Mouse (Mus musculus) cerebellum, adult 9-11 months (tissue): ENCODE results near the gene Gpr146.
"Not testable (repeated sequence)": the region's sequence is repeated elsewhere in the genome, so short reads cannot be mapped to it uniquely, and the experiment has no call there.

Source experiments
- DNase-seq: peaks from one replicate; pipeline ENCODE4 v3.0.0; 2022

The Gpr146 gene

DNA sequence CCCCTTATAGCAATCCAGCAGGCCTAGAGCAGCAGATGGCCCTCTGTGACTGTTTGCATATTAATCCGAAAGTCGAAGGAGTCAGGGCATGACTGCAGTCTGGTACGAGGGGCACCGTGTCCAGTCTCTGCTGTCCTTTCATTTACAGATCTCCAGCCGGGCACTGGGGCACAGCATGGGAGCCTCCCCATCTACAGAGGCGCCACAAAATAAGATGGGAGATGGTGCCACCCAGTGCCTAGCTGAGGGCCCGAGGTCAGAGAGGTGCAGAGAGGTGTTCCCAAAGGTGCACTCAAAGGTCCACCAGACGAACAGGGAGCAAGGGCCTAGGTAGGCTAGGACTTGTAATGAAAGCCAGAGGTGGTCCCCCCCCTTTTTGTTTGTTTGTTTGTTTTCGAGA lies 5.7 kb downstream of the Gpr146 start:
- no peak for DNase-seq

DNA sequence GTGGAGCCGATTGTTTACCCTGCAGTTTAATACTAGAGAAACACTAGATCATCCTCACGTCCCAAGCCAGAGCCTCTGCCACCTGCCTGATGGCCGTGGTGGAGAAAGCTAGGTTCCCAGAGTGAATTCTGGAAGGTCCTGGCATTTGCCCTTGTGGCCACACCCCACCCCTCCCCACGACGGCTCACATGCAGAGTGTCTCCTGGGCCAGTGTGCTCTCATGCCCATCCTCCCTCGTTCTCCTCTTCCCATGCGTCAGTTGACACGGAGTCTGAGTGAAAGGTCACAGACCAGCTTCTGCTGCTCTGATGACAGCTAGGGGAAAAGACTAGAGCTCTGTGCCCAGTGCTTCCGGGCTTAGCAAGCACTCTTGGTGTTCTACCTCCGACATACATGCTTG lies 7.0 kb downstream of the Gpr146 start:
- DNase-seq = no peak

DNA sequence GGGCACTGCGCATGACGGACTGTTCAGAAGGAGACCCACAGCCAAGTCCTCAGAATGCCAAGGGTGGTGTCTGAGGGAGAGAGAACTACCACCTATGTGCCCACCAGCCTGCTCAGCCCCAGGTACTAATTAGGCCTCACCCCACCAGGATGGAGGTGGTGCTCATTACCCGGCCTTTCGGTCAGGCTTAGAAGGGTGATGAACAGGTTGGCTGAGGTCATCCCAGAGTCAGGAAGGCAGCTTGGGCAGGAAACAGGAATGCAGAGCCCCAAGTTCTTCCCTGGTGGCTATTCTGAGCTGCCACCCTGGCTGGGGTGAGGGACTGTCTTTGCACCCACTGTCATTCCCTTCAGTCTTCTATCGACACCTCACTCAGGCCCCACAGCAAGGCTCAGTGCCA lies 8.6 kb downstream of the Gpr146 start:
- no peak for DNase-seq

DNA sequence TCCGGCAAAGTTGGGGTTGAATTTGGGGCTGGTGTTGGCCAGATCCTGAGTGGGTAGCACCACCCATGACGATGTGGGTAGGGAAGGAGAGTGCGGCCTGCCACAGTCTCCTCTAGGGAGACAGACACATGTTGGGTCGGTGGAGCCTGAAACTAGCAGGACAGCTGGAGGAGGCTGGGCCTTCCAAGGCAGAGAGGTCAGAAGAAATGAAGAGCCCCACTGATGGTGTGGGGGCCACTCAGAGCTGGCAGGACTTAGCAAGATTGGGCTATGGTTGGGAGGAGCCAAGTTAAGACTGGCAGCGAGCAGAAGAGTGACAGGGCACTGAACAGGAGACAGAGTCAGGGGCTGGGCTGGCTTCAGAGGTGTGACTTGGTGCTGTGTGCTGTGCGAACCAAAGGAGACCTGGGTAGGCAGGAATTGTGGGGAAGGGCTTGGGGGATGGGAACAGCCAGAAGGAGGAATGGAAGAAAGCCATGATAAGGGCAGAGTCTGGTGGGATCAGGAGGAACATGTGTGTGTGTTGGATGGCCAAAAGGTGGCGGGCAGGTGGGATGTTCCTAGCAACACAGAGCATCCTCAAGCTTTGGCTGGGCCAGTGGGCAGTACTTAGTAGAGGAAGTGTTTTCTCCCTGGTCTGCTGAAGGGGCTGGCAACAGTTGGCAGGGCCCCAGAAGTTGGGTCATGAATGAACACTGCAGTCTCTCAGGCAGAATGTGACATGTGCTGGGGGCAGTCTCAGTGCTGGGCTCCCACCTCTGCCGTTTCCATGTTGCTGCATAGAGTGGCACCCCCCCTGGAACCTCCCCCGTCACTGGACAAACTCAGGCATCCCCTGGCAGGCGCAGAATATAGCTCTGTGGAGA lies 10.1 kb downstream of the Gpr146 start:
- no peak for DNase-seq

DNA sequence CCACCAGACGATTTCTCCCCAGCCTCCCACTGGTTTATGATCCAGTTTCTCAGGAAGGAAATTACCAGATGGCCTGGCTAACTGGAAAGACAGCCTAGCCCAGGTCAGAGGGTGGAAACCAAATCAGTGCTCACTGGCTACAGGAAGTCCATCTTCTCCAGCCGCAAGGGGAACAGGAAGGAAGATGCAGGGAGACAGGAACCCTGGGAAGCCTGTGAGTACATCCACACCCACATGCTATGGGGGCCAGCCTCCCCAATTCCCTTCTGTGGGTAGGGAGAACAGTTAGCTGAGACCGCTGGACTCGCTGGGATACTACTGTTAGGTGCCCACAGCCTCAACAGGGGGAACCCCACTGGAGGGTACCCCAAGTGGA lies 10.7 kb downstream of the Gpr146 start:
- DNase-seq = no peak

DNA sequence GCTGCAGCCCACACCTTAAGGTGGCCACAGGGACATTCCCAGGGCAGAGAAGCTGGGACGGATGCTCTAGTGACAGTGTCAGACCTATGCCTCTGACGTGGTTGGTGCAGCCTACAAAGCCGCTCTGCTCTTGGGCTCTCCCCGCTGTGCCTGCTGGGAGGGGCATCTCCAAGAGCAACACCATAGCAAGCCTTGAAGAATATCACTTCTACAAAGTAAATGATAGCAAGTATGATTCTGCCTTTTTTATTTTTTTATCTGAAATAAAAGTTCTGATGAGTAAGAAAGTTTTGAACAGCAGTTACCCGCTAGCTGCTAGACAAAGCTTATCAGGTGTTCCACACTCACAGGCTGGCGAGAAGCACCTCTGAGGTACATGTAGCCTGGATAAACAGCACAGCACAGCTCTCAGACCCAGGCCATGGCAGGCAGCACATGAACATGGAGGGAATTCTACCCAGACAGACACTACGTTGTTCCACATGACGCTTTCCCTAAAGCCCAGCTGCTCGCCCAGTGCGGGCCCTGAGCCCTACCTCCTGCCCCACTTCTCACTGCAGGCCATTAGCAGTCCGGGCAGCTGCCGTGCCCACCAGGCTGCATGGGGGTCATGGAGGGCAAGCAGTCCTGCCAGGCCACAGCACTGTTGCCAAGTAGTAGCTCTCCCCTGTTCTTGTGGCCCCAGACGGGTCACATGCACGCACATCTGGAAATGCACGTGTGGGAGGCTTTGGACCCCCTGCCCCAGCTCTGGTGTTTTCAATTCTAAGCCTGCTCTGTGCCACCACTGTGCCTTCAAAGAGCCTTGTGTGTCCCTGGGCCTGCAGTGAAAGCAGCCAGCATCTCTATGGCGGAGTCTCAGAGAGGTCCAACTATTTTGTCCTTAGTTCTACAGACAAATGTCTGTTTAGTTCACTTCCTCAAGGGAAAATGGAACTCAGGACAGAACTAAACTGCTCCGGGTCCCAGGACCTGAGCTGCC lies 11.5 kb downstream of the Gpr146 start:
- no peak for DNase-seq

DNA sequence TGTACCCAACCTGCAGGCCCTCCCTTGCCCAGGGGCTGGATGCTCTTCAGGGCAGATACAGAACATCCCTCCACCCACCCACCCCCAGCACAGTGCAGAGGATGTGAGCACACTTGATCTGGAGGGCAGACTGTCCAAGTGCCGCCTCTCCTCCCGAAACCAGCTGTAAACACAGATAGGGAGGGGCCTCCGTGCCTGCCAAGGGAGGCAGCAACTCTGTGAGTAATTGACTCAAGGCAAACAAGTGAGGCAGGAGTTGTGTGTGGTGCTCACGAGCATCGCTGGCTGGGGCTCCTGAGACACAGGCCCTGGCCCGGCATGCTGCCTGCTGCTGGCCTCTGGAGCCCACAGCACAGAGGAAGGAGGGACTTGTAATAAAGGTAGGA lies 12.2 kb downstream of the Gpr146 start:
- no peak for DNase-seq

DNA sequence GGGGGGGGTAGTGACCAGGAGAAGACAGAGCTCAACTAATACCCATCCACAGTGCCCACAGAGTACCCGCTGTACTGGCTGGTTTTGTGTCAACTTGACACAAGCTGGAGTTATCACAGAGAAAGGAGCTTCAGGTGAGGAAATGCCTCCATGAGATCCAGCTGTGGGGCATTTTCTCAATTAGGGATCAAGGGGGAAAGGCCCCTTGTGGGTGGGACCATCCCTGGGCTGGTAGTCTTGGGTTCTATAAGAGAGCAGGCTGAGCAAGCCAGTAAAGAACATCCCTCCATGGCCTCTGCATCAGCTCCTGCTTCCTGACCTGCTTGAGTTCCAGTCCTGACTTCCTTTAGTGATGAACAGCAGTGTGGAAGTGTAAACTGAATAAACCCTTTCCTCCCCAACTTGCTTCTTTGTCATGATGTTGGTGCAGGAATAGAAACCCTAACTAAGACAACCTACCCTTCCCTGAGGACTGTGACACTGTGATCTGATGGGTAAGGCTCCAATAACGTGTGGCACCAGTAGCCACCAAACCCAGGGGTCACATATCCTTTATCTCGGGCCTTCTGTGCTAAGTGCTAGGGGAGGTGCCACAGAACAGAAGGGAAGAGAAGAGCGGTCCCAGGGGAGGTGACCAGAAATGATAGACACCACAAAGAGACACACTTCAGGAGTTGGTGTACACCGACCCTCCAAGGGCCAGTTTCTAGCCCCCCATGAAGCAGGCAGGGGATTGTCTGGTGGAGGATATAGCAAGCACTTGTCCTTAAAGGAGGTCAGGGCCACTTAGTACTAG lies 13.0 kb downstream of the Gpr146 start:
- DNase-seq = not testable (repeated sequence)

DNA sequence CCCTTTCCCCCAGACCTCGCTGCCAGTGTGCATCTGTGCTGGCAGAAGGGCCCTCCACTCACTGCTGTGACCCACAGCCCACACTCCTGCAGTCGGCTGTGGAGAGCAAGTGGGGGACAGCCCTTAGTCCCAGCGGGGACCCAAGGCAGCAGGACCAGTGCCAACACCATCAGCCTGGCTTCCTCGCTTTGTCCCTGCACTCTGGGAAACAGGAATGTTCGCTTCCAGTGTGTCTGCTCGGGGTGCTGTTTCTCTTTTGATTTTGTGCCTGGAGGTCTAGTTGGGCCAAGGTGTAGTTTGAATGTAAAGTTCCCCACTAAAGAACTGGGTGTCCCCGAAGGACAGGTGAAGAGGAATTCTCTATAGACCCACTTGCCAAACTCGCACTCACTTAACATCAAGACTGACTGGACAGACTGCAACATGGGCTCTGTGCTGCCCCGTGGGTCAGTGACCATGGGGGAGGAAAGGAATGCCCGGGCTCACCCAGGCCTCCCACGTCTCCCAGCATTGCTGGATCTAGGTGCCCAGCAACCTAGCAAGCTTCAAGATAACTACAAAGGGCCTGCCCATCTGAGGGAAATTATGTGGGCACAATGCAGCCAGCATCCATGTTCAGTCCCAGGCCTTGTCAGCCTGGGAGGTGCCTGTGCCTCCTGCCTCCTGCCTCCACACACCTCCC lies 14.0 kb downstream of the Gpr146 start:
- DNase-seq = no peak

DNA sequence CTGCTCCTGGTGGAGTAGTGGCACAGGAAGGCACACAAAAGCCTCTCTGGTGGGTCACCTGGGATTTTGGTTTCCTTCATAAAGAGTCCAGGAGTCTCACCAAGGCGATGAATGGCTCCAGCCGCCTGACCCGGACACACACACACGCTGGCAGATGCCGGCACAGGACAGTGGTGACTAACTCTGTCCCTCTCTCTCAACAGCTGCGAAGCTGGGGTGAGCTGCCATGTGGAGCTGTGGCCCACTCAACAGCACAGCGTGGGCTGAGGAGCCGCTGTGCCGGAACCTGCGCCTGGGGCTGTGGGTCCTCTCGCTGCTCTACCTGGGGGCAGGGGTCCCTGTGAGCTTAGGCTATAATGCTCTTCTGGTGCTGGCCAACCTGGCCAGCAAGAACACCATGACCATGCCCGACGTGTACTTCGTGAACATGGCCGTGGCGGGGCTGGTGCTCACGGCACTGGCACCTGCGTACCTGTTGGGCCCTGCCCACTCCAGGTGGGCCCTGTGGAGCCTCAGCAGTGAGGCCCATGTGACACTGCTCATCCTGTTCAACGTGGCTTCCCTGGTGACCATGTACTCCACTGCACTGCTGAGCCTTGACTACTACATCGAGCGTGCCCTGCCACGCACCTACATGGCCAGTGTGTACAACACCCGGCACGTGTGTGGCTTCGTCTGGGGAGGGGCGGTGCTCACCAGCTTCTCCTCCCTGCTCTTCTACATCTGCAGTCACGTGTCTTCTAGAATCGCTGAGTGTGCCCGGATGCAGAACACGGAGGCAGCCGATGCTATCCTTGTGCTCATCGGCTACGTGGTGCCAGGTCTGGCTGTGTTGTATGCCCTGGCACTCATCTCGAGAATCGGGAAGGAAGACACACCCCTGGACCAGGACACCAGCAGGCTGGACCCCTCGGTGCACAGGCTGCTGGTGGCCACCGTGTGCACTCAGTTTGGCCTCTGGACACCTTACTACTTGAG lies 15.0 kb downstream of the Gpr146 start:
- no peak for DNase-seq

DNA sequence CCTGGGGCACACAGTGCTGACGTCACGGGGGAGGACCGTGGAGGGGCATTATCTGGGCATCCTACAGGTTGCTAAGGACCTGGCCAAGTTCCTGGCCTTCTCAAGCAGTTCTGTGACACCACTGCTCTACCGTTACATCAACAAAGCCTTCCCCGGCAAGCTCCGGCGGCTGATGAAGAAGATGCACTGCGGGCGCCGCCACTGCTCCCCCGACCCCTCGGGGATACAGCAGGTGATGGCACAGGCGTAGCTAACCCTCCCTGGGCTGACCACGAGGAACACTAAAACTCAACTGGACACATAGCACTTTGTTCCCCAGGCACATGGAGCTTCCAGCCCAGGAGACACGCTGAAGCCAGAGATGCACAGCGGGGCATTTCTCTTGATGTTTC lies 15.7 kb downstream of the Gpr146 start:
- DNase-seq = no peak

DNA sequence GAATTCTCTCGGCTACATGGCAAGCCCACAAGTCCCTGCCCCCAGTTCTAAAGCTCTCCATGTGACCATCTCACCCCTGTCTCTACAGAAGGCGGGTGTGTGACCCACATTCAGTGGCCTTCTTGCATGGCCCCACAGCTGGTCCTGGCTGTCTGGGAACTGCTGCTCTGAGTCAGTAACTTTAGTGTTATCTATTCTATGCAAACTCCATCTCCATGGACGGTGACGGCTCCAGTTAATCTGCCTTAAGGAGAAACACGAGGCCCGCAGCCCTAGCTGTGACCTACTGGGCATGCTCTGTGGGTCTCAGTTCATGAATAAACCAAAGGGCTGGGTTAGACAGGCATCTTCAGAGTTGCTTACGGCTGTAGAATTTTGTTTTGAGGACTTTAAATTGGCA lies 16.9 kb downstream of the Gpr146 start:
- DNase-seq = no peak

DNA sequence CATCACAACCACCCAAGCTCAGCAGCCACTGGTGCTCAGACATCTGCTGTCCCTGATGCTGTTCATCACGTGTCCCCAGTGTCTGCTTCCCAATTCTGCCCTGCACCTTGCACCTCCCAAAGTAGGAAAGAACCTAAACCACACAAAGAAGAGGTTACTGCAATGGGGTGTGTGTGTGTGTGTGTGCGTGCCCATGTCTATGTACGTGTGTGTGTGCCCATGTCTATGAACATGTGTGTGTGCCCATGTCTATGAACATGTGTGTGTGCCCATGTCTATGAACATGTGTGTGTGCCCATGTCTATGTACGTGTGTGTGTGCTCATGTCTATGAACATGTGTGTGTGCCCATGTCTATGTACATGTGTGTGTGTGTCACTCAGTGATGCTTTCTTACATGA lies 18.0 kb downstream of the Gpr146 start:
- DNase-seq = no peak

DNA sequence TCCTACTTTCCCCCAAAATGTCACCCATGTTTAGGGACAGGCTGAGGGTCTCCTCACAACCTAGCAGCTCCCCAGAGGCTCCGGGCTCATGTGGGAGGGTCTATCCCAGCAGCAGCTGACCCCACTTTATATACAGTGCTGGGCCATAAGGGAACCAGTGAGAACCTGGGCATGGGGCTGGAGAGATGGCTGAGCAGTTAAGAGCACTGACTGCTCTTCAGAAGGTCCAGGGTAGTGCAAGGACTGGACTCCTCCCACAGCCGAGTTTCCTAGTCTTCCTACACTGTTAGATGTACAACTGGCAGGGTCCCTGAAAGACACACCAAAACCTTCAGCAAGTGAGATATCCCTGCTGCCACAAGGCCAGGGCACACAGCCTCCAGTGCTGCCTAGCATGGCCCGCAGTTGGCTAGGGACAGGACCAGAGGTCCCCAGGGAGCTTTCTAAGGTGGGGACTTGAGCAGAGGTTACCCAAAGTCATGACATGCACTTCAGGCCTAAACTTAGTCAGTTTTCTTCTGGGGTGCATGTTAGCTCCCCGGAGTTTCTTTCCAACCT lies 19.9 kb downstream of the Gpr146 start:
- no peak for DNase-seq

DNA sequence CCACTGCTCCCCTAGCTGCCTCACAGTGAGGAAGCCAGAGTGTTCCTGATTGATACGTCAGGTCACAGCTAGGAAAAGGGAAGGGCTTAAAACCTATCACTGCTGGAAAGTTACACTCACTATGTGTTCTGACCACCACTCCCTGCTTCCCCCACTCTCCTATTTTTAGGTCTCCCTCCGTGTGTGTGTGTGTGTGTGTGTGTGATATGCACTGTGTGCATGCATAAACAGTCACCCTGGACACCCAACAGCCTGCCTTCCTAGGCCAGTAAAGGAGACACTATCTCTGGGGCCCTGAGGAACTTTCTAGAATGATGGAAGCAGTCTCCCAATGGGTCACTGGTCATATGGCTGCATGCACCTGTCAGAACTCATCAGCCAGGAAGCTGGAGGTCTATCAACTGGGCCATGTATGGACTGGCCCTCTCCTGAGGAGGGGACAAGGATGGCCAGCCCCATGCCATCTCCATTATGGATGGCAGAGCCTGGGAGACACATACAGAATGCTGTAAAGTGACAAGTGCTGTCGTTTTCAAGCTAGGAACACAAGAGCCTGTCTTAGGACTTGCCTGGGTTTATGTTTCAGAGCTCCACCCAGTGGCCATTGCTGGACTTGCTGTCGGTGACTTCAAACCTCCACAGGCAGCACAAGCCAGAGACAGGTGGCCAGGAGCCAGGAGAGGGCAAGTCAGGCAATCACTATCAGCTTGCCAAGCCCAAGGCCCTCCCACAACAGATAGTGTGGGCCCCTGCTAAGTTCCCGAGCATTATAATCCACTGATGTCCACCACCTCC lies 20.7 kb downstream of the Gpr146 start:
- DNase-seq = peak; percentile 95

DNA sequence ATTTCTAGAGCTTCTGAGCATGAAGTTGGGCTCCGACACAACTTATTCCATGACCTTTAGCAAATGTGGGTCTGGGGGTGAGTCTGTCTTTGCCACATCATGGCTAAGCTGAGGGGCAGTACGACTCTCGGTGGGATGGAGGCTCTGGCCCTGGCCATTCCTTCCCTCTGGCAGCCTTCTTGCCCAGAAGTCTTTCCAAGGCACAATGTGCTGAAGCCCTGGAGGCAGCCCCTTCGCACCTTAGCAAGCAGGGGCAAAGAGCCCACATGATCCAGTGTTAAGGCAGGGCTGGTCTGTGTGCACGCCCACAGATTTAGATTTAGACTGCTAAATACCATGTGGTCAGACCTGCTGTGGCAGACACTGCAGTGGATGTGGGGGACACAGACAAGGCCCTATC lies 21.3 kb downstream of the Gpr146 start:
- no peak for DNase-seq

DNA sequence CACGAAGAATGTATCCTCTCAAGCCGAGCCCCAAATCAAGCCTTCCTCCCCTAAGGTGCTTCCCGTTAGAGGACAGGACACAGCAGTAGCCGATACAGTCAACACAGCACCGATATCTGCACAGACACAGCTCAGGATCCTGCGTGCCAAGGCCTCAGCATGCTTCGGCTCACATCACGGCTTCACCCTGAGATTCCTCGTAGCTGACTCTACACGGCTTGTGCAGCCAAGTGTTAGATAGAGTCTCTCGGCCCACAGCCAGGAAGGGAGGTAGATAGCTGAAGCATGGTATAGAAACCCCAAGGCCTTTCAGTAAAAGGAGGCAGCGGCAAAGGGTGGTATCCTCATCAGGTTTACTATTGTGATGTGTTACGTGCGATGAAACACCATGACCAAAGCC lies 22.5 kb downstream of the Gpr146 start:
- DNase-seq = peak; percentile 57

DNA sequence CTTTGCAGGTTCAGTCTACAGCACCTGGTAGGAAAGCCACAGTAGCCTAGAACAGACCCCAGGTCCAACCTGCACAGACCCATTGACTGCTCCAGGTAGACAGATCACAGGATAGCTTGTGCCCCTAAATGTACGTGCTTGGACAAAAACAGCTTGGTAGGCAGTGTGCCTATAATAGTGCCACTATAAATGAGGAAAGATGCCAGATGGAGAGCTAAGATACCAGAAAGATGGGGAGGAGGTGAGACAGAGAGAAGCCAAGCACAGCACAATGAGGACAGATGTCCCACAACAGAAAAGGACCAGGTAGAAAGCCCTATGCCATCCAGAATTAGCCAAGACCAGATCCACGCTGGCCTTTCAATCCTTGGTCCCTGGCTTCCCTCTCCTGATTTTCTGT lies 24.6 kb downstream of the Gpr146 start:
- DNase-seq = no peak

DNA sequence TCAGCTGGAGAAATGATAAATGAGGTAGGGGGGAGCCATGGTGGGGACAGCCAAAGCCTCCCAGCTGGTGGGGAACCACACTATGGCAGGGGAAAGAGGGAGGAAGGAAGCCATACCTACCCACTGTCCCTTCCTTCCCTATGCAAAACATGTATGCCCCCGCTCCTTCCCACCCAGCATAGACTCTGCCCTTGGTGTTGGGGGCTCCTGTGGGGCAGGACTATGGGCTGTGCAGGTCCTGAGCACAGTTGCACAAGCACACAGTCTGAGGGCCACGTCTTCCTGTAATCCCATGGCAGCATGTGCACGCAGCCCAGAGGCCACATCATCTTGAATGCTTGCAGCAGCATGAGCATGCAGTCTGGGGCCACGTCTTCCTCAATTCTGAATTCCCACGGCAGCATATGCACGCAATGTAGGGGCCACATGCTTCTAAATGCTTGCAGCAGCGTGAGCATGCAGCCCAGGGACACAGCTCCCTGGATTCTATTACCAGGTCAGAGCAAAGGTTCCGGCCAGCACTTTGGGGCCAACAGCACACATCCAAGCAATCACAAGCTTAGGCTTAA lies 26.3 kb downstream of the Gpr146 start:
- DNase-seq = no peak
